Mouse (Mus musculus): ENCODE measurements around the gene Brwd1.
"Not testable (repeated sequence)": the region's sequence is repeated elsewhere in the genome, so short reads cannot be mapped to it uniquely, and the experiment has no call there.

The Brwd1 gene

DNA sequence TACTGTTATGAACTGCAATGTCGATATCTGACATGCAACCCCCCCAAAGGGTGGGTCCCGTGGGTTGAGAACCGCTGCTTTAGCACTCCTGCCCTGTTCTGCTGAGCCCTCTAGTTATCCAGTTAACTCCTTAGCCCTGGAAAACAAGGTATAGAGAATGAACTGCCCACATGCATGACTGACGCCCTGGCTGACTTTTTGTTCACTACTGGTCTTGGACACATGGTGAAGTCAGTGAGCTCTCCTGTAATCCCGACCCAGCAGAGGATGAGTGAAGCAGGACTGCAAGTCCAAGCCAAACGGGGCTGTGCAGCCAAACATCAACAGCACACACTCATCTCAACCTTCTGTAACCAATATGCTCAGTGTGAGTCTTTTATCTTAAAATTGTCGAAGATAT is 1.8 kb downstream of the Brwd1 start:
- DNase-seq, result no peak

DNA sequence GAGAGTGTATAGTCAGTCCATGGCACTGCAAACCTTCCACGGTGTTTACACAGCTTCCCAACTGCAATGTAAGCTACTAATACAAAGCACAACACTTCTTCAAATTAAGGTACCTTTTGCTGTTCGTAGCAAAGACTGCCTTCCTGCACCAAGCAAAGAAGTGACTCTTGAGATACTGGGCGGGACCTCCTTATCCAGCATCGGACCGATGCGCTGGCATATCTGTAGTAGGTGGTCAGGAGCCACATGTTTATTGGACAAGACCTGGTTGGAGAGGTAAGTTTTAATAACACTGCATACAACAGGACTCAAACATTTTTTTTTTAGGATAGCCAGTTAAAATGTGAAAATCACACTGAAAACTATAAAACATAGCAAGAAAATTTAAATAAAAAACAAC is 14.0 kb downstream of the Brwd1 start:
- no peak for DNase-seq

DNA sequence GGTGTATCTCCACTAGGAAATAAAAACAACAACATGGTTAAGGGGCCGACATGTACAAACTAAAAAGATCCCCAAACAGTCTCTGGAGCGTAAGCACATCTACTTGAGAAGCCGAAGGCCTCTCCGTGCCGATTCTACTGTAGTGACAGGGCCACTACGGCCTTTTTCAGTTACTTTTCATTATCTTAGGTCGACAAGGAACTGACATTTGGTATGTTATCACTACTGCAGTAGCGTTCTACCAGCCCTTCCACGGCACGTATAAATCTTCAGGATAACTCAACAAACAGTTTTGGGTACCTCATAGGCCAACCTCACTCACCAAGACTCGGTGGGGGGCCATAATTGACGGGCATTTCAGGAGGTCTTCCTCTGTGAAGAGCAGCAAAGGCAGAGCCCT is 16.2 kb downstream of the Brwd1 start:
- no peak for DNase-seq

DNA sequence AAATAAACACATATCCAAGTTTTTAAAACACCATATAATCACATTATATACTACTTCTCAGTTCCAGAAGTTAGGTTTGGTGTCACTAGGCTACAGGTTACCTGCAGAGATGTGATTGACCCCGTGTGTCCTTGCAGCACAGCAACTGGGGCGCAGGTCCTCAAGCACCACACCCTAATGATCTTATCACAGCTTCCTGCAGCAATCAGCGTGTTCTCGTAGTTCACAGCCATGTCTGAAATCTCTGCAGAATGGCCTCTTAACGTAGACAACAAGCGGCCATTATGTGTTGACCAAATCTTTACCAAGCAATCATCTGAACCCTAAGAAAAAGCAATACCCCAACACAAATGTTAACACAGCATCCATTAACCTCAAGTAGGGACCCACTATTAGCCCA is 17.7 kb downstream of the Brwd1 start:
- no peak for DNase-seq

DNA sequence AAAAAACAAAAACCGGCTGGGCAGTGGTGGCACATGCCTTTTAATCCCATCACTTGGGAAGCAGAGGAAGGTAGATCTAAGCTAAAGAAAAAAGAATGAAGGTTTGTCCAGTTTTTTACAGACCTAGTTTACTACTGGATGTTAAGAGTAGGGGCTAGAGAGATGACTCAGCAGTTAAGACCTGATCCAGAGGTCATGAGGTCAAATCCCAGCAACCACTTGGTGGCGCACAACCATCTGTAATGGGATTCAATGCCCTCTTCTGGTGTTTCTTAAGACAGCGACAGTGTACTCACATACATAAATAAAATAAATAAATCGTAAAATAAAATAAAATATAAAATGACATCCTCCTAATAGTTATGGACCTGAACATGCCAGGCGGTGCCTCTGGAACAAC is 38.2 kb downstream of the Brwd1 start:
- DNase-seq, result peak; percentile 71

DNA sequence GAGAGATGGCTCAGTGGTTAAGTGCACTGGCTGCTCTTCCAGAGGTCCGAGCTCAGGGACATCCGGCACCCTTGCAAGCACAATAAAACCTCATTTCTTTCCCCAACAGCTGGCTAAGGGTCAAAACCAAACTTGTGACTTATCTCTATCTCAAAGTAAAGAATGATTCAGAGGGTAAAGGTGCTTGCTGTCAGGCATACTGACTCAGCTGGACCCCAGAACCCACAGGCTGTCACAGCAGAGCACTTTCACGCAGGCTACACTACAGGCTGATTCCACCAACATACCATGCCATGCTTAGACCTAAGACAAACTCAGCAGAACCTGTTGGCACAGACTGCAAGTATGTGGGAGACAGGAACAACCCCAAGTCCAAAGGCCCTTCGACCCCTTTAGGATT is 41.6 kb downstream of the Brwd1 start:
- DNase-seq, result no peak

DNA sequence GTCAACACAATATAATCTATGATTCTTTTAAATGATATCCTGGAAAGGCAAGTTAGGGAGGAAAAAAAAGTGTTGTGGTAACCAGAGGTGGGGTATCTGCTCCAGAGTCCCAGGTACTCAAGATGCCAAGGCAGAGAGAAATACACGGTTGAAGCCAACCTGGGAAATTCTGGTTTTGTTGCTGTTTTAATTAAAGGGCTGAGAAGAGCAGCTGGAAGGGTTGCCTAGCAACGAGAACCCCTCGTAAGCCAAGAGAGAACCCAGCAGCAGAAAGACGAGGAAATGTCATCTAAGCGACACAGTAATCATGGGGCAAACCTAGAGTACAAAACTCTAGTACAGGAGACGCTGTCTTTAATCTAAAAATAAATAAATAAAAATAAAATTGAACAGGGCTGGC is 42.8 kb downstream of the Brwd1 start:
- DNase-seq, result no peak

DNA sequence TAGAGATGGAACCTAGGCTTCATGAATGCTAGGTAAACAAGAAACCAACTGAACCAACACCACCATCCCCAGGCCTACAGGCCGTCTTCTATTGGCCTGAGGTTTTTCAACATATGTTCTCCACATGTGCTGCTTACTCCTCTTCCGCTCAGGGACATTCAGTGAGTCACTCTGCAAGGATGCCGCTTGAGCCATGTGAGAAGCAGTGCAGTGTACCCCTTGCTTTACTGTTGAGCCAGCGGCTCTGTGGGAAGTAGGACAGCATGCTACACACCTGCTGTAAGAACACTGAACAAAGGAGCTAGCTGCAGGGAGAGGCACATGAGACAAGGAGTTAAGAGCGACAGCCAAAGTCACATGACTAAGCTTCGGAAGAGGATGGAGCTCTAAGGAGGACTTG is 47.9 kb downstream of the Brwd1 start:
- no peak for DNase-seq

DNA sequence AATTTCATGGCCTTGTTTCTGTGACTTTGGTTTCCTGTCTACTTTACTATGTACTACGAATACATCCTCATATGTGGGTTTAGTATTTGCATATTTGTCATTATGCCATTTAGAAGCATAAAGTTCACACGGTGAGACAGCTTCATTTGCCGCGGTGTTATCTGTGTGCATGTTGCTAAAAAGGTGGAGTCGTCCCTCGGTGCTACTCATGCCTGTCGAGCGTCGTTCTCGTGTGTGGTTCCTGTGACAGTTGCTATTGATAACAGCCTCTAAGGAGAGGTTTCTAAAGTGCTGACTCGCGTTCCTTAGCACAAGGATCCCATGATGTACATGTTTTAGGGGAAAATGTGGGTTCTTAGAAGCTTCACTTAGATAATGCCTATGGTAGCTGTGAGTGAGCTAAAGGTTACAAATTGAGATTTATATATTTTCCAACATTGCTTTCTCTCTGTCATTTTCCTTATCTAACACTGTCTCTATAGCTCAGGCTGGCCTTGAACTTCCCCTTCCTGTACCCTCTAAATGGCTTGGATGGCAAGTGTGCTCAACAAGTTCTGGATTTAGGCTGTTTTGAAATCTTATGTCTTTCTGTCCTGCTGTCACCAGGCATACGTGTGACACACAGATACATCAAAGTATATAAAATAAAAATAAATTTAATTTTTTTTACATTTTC is 49.8 kb downstream of the Brwd1 start:
- no peak for DNase-seq

DNA sequence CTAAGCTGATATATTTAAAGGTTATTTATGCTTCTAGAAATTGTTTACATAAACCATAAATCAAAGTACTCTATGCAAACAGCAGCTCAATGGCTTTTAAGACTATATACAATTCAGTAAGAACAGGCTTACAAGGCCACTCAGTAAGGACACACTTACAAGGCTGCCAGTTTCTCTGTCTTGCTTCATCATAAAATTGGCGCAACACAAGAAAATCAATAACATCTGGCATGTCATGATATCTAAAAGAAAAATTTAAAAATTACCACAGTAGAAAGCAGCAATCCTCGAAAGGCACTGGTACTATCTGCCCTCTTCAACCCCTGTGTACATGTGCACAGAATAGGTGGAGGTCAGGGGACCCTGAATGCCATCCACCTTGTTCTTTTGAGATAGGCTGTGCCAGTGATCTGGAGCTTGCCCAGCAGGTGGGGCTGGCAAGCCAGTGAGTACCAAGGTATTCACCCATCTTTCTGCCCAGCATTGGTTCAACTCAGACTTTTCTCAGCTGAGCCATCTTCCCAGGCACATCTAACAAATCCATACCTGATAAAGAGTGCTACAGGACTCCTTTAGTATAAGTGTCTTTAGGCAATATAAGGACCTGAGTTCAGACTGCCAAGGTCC is 51.7 kb downstream of the Brwd1 start:
- peak; percentile 23 for DNase-seq

DNA sequence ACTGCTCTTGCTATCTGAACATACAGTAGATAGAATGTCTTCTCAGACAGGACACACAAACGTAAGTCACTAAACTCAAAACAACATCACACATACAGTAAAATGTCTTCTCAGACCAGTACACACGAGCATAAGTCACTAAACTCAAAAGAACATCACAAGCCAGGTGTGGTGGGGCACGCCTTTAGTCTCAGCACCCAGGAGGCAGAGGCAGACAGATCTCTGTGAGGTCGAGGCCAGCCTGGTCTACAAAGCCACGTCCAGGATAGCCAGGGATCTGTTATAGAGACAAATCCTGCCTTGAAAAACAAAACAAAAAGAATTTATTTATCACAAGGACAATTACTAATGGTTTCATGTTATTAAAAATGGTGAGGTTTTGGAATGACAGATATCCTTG is 56.1 kb downstream of the Brwd1 start:
- no peak for DNase-seq

DNA sequence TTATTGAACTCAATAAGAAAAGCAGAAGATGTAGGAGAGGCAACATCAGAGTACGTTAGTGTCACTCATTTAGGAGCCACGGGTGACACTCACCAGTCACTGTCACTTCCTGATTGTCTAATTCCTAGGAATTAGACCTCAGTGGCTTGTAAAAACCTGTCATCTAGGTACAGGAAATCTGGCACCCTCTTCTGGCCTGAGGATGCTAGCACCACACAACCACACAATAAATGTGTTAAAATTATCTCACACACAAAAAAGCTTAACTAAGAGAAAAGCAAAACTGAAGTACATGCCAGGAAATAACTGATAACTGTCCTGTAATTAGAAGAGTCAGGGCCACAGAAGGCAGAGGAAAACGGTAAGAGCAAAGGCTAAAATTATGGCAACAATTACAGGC is 57.1 kb downstream of the Brwd1 start:
- no peak for DNase-seq

DNA sequence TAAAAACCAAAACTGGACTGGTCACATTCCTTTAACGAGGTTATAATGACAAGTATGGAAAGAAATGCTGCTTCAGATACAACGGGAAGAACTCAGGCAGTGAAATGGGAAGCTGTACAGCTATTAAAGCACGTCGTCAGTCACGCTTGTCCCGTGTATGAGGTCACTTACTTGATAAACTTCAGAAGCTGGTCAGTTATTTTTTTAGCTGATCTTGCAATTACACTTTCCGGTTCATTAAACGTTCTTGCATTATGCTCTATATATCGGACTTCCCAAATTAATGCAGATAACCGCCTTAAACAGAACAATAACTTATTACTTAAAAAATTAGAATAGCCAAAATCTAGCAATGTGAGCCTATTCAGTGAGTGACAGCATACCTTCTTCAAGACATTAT is 61.3 kb downstream of the Brwd1 start:
- no peak for DNase-seq

DNA sequence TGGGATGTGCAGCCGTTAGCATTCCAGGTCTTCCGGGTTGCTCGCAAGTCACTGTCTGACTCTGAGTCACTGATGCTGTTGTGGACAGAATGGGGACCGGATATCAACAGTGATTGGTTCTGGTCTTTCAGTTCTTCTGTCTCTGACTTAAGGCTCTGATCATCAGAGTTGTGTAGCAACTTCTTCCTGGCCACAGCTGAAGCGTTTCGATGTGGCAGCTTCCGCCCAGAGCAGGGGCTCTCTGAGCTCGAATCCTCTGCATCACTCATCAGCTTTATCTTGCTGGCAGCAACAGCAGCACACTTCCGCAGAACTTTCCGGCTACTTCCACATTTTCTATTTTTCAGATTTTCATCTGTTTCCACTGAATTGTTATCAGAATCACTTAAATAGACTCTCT is 73.2 kb downstream of the Brwd1 start:
- not testable (repeated sequence) for DNase-seq

DNA sequence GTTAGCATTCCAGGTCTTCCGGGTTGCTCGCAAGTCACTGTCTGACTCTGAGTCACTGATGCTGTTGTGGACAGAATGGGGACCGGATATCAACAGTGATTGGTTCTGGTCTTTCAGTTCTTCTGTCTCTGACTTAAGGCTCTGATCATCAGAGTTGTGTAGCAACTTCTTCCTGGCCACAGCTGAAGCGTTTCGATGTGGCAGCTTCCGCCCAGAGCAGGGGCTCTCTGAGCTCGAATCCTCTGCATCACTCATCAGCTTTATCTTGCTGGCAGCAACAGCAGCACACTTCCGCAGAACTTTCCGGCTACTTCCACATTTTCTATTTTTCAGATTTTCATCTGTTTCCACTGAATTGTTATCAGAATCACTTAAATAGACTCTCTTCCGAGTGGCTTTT is 78.0 kb downstream of the Brwd1 start:
- DNase-seq, result not testable (repeated sequence)

DNA sequence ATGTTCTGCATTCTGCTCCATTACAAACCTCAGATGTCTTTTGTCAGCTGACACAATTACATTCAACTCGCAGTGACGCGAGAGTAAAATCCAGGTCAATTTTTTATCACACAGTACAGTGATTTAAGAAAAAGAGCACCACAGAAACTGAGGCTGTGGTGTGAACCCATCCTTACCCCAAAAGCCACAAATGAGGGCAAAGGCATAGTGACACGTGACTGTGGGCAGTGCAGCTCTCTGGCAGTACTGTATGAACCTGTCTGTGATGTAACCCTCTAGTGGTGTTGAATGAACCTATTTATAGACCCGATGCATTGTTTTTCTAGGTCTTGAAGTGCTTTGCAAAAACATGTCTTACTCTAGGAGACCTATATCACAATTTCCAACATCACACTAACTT is 83.0 kb downstream of the Brwd1 start:
- no peak for DNase-seq

DNA sequence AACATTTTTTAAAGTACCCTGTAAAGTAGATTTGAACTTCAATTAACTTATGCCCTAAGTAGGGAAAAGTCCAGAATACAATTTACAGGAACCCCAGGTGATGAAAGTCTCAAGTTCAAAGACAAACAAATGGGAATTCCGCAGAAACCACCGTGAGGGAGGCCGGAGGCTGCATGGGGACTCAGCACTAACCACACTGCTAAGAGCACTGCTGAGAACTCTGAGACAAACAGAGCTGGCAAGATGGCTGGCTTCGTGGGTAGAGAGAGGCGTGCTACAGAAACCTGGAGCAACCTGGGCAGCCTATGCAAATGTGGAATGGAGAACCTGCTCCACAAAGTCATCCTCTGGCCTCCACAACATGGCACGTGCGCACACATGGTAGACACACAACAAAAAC is 86.2 kb downstream of the Brwd1 start:
- DNase-seq, result no peak

DNA sequence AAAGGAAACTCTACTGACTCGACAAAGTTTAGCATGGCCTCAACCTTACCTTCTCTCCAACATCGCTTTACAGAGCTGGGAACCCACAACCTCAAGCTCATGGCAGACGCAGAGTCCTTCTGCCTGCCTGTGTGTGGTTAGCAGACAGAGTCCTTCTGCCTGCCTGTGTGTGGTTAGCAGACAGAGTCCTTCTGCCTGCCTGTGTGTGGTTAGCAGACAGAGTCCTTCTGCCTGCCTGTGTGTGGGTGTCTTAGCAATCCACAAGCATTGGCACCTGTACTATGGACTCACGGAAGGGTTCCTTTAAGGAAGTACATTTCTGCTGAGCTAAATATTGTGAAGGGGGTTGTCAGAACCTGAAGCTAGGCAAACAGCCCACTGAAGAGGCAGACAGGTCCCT is 87.8 kb downstream of the Brwd1 start:
- not testable (repeated sequence) for DNase-seq

DNA sequence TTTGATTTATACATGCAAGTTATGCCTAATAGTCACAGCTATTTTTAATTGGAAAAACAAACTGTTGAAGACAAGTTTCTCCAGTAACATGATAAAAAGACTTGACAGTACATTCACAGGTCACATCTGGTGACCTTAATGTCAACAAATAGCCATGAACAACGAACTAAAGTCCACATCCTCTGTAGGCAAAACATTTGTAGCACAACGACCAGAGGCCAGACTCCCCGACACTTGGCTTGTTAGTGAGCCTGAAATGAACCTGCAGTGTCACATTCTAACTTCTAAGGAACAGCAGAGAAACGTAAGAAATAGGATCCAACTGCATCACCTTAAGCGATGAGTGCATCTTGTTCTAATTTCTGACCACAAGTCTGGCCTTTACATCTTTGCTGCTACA is 89.7 kb downstream of the Brwd1 start:
- no peak for DNase-seq

DNA sequence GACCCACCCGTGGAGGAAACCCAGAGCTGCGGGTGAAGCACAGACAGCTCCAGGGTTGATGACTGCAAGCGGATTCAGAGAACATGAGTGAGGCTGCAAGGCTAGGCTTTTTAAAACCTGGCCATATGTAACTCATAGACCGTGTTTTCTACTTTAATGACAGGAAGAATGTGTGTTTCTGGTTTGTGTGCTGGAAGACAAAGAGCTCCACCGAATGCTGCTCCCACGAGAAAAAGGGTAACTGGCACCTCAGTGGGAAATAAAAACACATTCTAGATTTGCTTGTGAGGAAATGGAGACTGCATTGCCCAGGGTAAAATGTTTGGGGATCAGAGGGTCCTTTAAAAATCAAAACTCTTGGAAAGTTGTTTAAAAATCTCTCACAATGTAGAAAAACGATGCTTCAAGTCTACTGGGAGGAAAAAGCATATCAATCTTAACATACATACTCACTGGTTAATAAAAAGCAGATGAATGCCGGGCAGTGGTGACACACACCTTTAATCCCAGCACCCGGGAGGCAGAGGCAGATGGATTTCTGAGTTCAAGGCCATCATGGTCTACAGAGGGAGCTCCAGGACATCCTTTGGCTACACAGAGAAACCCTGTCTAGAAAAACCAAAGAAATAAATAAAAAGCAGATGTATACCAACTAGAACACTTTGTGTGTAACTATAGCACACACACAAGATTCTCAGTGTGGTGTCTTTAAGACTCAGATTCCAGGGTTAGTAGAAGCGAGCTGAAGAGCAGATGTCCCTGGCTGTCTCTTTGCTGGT is 91.0 kb downstream of the Brwd1 start:
- no peak for DNase-seq

DNA sequence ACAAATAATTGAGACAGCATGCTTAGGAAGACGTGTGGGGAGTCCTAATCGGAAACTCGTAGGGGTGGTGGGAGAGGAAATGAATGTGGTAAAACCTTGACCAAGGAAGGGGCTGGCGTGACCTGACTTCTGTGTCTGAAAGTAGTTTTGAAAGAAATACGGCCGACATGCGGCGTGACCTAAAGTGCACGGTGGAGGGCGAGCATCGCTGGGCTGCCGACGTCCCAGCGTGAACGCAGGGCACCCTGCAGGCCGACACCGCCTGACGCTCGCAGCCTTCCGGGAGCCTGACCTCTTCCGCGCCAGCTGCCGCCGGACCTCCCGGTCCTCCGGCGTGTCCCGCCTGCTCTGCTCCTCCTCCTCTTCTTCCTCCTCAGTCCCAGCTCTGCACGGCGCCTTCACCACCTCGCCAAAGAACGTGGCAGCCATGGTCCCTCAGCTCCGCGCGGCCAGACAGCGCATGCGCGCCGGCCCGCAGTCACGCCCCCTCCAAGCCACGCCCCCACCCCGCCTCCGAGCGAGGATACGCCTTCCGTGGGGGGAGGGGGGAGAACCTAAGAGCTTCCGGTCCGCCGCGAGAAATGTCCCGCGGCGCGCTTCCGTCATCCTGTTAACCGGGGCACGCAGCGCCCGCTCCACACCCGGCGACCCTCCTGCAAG is 91.7 kb downstream of the Brwd1 start, which contains the start of gene Psmg1:
Psmg1 (minus strand) TSS at position 499 of the 660 bp plus-strand sequence.
- DNase-seq, result peak; percentile 96

DNA sequence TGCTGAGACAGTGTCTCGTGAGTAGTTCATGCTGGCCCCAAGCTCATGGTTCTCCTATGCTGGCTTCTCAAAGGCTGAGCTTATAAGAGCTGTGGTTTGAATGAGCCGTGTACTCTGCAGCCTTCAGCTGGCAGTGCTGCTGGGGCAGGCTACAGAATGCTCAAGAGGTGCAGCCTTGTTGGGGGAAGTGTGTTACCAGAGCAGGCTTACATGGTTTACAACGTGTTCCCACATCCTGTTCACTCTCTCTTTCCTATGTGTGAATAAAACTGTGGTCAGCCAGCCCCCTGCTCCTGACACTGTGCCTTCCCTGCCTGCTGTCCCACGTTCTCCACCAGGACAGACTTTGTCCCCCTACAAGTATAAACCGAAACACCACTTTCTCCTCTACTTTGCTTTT is 97.4 kb downstream of the Brwd1 start:
- DNase-seq, result no peak

DNA sequence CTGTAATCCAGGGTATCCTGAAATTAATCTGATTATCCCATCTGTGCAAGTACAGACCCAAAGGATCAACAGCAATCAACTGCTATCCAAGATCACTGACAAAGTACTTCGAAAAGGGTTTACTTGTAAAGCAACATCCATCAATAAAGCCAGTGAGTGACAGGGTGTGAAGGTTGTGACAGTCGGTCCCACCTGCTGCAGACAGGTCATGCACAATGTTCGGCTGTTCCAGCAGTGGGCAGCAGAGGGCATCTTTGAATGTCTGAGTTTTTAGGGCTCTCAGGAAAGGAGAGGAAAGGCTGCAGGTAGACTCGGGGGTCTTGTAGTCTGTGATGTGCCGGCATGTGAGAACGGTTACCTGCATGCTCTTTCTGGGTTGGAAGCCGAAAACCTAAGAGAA is 98.7 kb downstream of the Brwd1 start:
- DNase-seq, result no peak

DNA sequence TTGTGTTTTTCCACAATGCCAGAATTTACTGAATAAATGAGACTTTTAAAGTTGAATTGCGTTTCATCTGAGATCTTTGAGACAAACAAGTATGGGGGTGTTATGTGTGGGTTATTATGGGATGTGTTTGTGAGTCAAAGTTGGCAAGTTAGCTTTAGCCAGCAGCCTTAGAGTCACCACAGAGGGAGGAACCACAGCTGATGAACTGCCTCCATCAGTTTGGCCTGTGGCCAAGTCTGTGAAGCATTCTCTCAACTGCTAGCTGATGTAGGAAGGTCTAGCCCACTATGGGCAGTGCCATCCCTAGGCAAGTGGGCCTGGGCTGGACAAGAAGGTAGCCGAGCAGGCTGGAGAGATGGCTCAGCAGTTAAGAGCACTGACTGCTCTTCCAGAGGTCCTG is 111.5 kb downstream of the Brwd1 start:
- DNase-seq, result no peak
